In the genomic region with DNA sequence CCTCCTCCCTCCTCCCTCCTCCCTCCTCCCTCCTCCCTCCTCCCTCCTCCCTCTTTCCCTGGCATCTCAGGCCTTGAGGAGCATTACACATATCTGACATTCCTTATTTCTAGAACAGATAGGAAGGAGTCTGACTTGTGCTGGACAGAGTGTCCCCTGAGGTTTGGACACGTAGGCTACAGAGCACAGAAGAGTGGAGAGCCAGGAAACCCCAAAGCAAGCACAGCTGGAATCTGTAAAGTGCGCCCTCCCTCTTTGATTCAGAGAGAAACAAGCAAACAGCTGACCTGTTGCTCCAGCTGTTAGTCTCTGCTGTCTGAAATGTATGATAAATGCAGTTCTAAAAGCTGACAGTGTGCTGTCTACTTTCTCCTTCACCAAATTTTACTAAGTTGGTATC, we compare ENCODE assay signal across 11 mouse cellular contexts. TPM values are rescaled to one million over a fixed set of nuclear protein-coding genes. Genes with fewer than 3 reads are reported as not detected.
DNase-seq lines count a peak whose midpoint lies in the region; TF ChIP-seq lines count a peak whose summit lies in the region.
"Had no signal": no experiment of that assay in that cellular context is flagged by ENCODE, and none has a peak within 500 bp of the region (broad histone marks: within the 10 kb centered on the region; RNA-seq: fewer than 3 reads in every experiment).

No protein-coding gene starts in this region.

- H3K36me3 ChIP-seq in heart, embryonic 10.5 days, result no peaks in the 10 kb centered on the region
- no peaks in the 10 kb centered on the region for H3K36me3 ChIP-seq in midbrain, embryonic 10.5 days
- H3K36me3 ChIP-seq: hindbrain, embryonic 15.5 days; limb, embryonic 12.5 days had no signal

- WGBS in heart, embryonic 10.5 days, result 12% methylated on average over 2 of the region's 2 CpGs
- WGBS in midbrain, embryonic 10.5 days, result 64% methylated on average over 2 of the region's 2 CpGs

- no peak for DNase-seq in gastrocnemius, adult 2 months
- no peak for DNase-seq in gastrocnemius, postnatal 4 days (ENCODE audit: low spot score in 2 of 2)
- DNase-seq in heart, embryonic 10.5 days (ENCODE audit: low spot score), result peak; percentile 78
- DNase-seq in kidney, postnatal 14 days, result peak; percentile 55
- DNase-seq in skeletal muscle tissue, adult 2 months (ENCODE audit: low read depth, low spot score), result peak; percentile 64
- no peak for DNase-seq in adrenal gland, adult 2 months
- DNase-seq in spleen, adult 18-20 months, result no peak
- no peak for DNase-seq in midbrain, embryonic 10.5 days (ENCODE audit: low spot score)
- DNase-seq: B cell, adult 2 months had no signal

- no peak for TF ChIP-seq CTCF in gastrocnemius, adult 2 months (IDR thresholded peaks at IDR 0.05)

- H3K9me3 ChIP-seq in heart, embryonic 10.5 days, result no peaks in the 10 kb centered on the region
- H3K9me3 ChIP-seq in midbrain, embryonic 10.5 days (replicated peaks), result no peaks in the 10 kb centered on the region
- H3K9me3 ChIP-seq: hindbrain, embryonic 15.5 days; limb, embryonic 12.5 days had no signal

- no peak overlapping the region for H3K4me3 ChIP-seq in gastrocnemius, adult 2 months
- H3K4me3 ChIP-seq in heart, embryonic 10.5 days, result no peak overlapping the region
- H3K4me3 ChIP-seq in midbrain, embryonic 10.5 days, result no peak overlapping the region
- H3K4me3 ChIP-seq: hindbrain, embryonic 15.5 days; limb, embryonic 12.5 days had no signal

- H3K4me1 ChIP-seq in heart, embryonic 10.5 days, result peaks cover 6% of the 10 kb centered on the region; the same call in 1 of the 2 replicates
- peaks cover 3% of the 10 kb centered on the region for H3K4me1 ChIP-seq in midbrain, embryonic 10.5 days
- H3K4me1 ChIP-seq: hindbrain, embryonic 15.5 days had no signal

- 0 out of 2 replicates have a peak overlapping the region, but pooled peaks have one; percentile 31 for H3K27ac ChIP-seq in gastrocnemius, adult 2 months
- H3K27ac ChIP-seq in heart, embryonic 10.5 days, result no peak overlapping the region
- no peak overlapping the region for H3K27ac ChIP-seq in midbrain, embryonic 10.5 days (replicated peaks)
- H3K27ac ChIP-seq: hindbrain, embryonic 15.5 days had no signal

- intact Hi-C loops in gastrocnemius, adult 2 months (cut with DNase I), result no loop called here

- no peaks in the 10 kb centered on the region for H3K27me3 ChIP-seq in heart, embryonic 10.5 days (ENCODE audit: insufficient read depth, poor library complexity, severe bottlenecking)
- no peaks in the 10 kb centered on the region for H3K27me3 ChIP-seq in midbrain, embryonic 10.5 days (ENCODE audit: low read depth, poor library complexity, severe bottlenecking)
- H3K27me3 ChIP-seq: hindbrain, embryonic 15.5 days; limb, embryonic 12.5 days had no signal

RNA-seq across cellular contexts. Expression of a gene that starts 24.8 kb away (rescaled TPM):
- 10 to 100 TPM in 1 of 2 experiments, 1 to 10 TPM in 1; 5.3 to 13.8 TPM for total RNA-seq in gastrocnemius, adult 2 months (2021)
- 10 to 100 TPM; 71.7 to 74.5 TPM for total RNA-seq in gastrocnemius, postnatal 4 days (2021)
- polyA plus RNA-seq in heart, embryonic 10.5 days (2016; fragmentation: Nextera tagmentation; extraction: Ambion mirVana), result 24.7 and 38.7 TPM in 2 replicates
- 10 to 100 TPM; 14.6 to 24.4 TPM for total RNA-seq in adrenal gland, adult 2 months (2021)
- 10.4 and 21.7 TPM in 2 replicates for polyA plus RNA-seq in adrenal gland, adult 2 months (2012; rRNA removed)
- 46.7 and 53.4 TPM in 2 replicates for polyA plus RNA-seq in midbrain, embryonic 10.5 days (2016; fragmentation: Nextera tagmentation; extraction: Ambion mirVana)

Comparison
In these comparisons a context has a peak if more than half of its experiments do, and no peak if none do; other contexts are left out.
1. DNase-seq: peak in heart, embryonic 10.5 days (single experiment), kidney, postnatal 14 days (single experiment) and skeletal muscle tissue, adult 2 months (single experiment); none in gastrocnemius, adult 2 months (single experiment), gastrocnemius, postnatal 4 days (0 of 2), adrenal gland, adult 2 months (single experiment), spleen, adult 18-20 months (0 of 2) and midbrain, embryonic 10.5 days (single experiment).